Mouse (Mus musculus) neural tube, embryonic 13.5 days (tissue): ENCODE results near the gene Aldh1a3. TPM values are rescaled to one million over a fixed set of nuclear protein-coding genes. Genes with fewer than 3 reads are reported as not detected.

Experiments used
- ATAC-seq: fragments of 200-750 bp; cut with Nextera tagmentation; 2 replicates; pipeline ENCODE4 v1.8.0; 2017; ENCODE audit warnings: low read depth, mild to moderate bottlenecking, moderate TSS enrichment, moderate library complexity
- H3K27ac ChIP-seq: fragments of 300-500 bp; sonication (generic); replicated peaks from 2 replicates; pipeline ENCODE4 v1.5.1; 2015; ENCODE audit warnings: moderate library complexity, mild to moderate bottlenecking, inconsistent platforms
- H3K27me3 ChIP-seq: fragments of 300-500 bp; sonication (generic); 2 replicates; pipeline ENCODE4 v1.6.1; 2015; ENCODE audit warnings: mild to moderate bottlenecking, inconsistent platforms
- H3K36me3 ChIP-seq: fragments of 300-500 bp; sonication (generic); 2 replicates; pipeline ENCODE4 v1.6.1; 2015; ENCODE audit warnings: mild to moderate bottlenecking, inconsistent platforms
- H3K4me1 ChIP-seq: fragments of 300-500 bp; sonication (generic); replicated peaks from 2 replicates; pipeline ENCODE4 v1.6.1; 2015; ENCODE audit warnings: inconsistent platforms
- H3K4me2 ChIP-seq: fragments of 300-500 bp; sonication (generic); 2 replicates; pipeline ENCODE4 v1.6.1; 2015; ENCODE audit warnings: inconsistent platforms, mild to moderate bottlenecking, moderate library complexity
- H3K4me3 ChIP-seq: fragments of 300-500 bp; sonication (generic); 2 replicates; pipeline ENCODE4 v1.5.1; 2015; ENCODE audit warnings: mild to moderate bottlenecking, inconsistent platforms
- H3K9ac ChIP-seq: fragments of 300-500 bp; sonication (generic); 2 replicates; pipeline ENCODE4 v1.6.1; 2015; ENCODE audit warnings: moderate library complexity, mild to moderate bottlenecking, inconsistent platforms
- H3K9me3 ChIP-seq: fragments of 300-500 bp; sonication (generic); 2 replicates; pipeline ENCODE4 v1.6.1; 2016; ENCODE audit warnings: inconsistent platforms
- WGBS: fragments of 180-500 bp; shearing (Covaris S2); methylation state at CpG from one replicate; pipeline ENCODE4 v1.1.7; 2015; 5-methylcytosine and 5-hydroxymethylcytosine counted together
- polyA plus RNA-seq: library from polyadenylated mRNA; unstranded; fragments of >200 nt; fragmentation: Nextera tagmentation; extraction: Ambion mirVana; gene quantifications from 2 replicates; pipeline ENCODE4 v1.2.1, GENCODE M21; 2015

The Aldh1a3 gene
- polyA plus RNA-seq, 1 experiment from 2014 or later, result 1.5 TPM

DNA sequence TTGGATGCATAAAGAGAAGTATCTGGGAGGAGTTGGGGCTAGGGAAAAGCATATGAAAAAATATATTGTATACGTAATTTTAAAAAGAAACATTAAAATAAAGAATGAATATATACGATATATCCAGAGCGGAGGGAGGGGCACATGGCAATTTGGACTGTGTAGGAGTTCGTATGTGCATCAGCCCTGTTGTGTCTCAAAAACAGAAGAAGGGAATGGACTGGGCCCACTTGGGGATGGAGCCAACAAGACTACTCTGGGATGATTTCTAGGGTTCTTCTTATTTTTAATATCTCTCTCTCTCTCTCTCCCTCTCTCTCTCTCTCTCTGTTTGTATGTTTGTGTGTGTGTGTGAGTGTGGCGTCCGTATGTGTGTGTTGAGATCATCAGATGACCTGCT lies 40.9 kb downstream of the Aldh1a3 start:
- peaks cover 26% of the 10 kb centered on the region for H3K27me3 ChIP-seq
- H3K4me3 ChIP-seq, result no peak overlapping the region
- H3K4me1 ChIP-seq, result peaks cover 21% of the 10 kb centered on the region
- no peaks in the 10 kb centered on the region for H3K36me3 ChIP-seq
- H3K9me3 ChIP-seq, result no peaks in the 10 kb centered on the region
- ATAC-seq, result no peak
- WGBS, result 95% methylated on average over 6 of the region's 6 CpGs
- no peak overlapping the region for H3K27ac ChIP-seq
- H3K4me2 ChIP-seq, result no peak overlapping the region
- no peak overlapping the region for H3K9ac ChIP-seq

DNA sequence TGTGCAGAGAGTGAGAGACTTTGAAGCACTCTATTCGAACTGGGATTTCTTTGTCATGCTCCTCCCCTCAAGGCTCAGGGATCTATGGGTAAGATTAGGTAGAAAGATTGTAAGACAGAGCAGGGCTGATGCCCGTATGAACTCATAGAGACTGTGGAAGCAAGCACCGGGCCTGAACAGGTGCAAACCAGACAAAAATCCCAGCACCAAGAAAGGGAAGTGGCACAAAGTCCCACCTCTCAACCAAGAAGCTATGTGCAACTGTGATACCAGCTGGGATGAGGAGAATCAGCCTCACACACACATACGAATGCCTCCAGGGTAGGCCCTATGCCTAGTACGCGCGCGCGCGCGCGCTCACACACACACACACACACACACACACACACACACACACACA lies 41.5 kb downstream of the Aldh1a3 start:
- H3K36me3 ChIP-seq, result no peaks in the 10 kb centered on the region
- no peak for ATAC-seq
- H3K9ac ChIP-seq, result no peak overlapping the region
- no peaks in the 10 kb centered on the region for H3K9me3 ChIP-seq
- peaks cover 21% of the 10 kb centered on the region for H3K4me1 ChIP-seq
- WGBS, result 92% methylated on average over 9 of the region's 12 CpGs
- H3K4me2 ChIP-seq, result no peak overlapping the region
- peaks cover 26% of the 10 kb centered on the region for H3K27me3 ChIP-seq
- no peak overlapping the region for H3K4me3 ChIP-seq
- H3K27ac ChIP-seq, result no peak overlapping the region

DNA sequence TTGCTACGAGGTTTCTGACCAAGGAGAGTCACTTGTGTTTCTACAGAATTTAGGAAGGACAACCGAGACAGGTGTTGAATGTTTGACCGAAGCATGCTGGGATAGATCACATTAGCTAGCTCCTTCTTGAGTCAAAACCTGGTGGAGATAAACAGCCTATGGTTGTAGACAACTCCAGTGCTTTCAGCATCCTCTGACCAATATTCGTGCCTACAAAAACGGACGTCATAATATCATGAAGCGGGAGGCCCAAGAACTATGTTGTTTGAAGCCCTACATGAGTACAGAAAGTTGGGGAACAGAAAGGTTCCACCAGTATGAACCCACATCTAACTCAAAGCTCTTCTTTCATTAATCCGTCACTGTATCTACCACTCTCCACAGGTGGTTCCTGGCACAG lies 42.4 kb downstream of the Aldh1a3 start:
- Histone ChIP-seq H3K9ac (no peak overlapping the region), H3K9me3 (no peaks in the 10 kb centered on the region), H3K4me2 (no peak overlapping the region), H3K27ac (no peak overlapping the region), H3K4me3 (no peak overlapping the region), H3K27me3 (peaks cover 26% of the 10 kb centered on the region), H3K4me1 (peaks cover 21% of the 10 kb centered on the region), H3K36me3 (no peaks in the 10 kb centered on the region)
- 92% methylated on average over 8 of the region's 8 CpGs for WGBS
- no peak for ATAC-seq

DNA sequence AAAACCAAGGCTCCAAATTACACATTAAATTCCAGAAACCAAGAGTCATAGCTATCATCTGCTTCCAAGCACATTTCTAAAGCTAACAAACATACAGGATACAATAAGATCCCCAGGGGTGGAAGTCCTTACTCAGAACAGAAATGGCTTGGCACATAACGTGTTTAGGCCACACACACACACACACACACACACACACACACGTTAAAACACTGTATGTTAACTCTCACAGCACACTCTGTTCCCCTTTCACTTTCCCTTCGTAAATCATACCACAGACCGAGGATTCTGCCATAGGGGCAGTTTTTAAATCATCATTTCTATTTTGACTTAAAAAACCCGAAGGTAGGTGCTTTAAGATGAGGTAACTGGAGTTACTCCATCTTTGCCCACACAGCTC lies 43.1 kb downstream of the Aldh1a3 start:
- H3K27me3 ChIP-seq, result peaks cover 26% of the 10 kb centered on the region
- WGBS, result 68% methylated on average over 5 of the region's 5 CpGs

DNA sequence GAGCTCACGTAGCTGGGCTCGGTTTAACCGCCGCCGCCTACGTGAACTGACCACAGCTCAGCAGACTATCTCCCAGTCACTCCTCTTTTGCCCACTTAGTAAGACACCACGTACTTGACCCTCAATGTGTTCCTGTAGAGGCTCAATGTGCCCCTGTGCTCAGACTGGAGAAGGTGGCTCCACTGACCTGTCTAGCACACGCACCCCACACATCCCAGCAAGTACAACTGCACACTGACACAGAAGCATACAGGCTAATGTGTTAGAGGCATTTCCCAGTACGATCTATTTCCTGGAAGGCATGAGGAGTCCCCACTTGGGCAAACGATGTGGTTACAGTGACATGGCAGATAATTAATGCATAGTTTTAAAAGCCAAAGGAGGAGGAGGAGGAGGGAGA lies 50.8 kb downstream of the Aldh1a3 start:
- Histone ChIP-seq H3K27ac (no peak overlapping the region), H3K4me1 (no peaks in the 10 kb centered on the region), H3K4me3 (no peak overlapping the region), H3K27me3 (no peaks in the 10 kb centered on the region), H3K4me2 (no peak overlapping the region), H3K36me3 (no peaks in the 10 kb centered on the region), H3K9me3 (no peaks in the 10 kb centered on the region), H3K9ac (no peak overlapping the region)
- WGBS, result 86% methylated on average over 10 of the region's 10 CpGs
- ATAC-seq, result no peak

More for the DNA sequence above, 43.1 kb downstream of the Aldh1a3 start:
- Histone ChIP-seq H3K4me2 (no peak overlapping the region), H3K9me3 (no peaks in the 10 kb centered on the region), H3K27ac (no peak overlapping the region), H3K4me3 (no peak overlapping the region), H3K36me3 (no peaks in the 10 kb centered on the region), H3K4me1 (peaks cover 21% of the 10 kb centered on the region), H3K9ac (no peak overlapping the region)
- ATAC-seq, result no peak

DNA sequence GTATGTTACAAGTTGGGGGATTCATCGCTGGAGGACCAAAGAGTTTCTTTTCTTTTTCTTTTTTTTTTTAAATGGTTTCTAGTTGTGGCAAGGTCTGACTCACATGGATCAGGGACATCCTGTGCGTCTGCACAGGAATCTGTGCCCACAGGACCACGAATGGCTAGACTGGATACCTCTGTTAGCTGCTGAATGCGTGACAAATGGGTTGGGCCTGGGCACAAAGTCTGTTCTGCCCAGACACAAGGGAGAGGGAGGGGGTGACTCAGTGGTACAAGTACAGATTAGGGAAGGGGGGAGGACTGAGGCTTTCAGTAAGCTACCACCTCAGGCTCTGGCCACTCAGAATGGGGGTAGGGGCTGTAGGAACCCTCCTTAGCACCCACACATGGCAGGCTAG lies 51.6 kb downstream of the Aldh1a3 start:
- no peaks in the 10 kb centered on the region for H3K27me3 ChIP-seq
- no peaks in the 10 kb centered on the region for H3K36me3 ChIP-seq
- H3K27ac ChIP-seq, result no peak overlapping the region
- no peak overlapping the region for H3K4me2 ChIP-seq
- H3K4me1 ChIP-seq, result no peaks in the 10 kb centered on the region
- no peak overlapping the region for H3K9ac ChIP-seq
- no peak overlapping the region for H3K4me3 ChIP-seq
- 86% methylated on average over 4 of the region's 4 CpGs for WGBS
- no peak for ATAC-seq
- H3K9me3 ChIP-seq, result no peaks in the 10 kb centered on the region

DNA sequence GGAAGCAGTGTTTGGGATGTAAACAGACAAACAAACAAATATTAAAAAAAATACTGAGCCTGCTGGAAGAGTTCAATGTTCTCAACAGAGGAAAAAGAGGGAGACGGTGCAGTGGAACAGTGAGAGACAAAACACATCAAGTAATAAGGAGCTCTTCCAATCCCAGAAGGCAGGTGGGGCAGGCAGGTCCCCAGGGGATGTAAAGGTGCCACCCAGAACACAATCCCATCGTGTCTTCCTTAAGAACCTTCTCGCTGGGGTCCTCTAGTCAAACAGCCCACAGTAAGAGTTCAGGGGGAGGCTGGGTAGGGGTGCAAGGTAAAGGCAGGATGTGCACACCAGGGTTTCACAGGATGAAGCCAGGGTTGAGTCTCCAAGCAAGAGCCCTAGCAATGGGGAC lies 53.9 kb downstream of the Aldh1a3 start:
- no peaks in the 10 kb centered on the region for H3K4me1 ChIP-seq
- WGBS, result 92% methylated on average over 3 of the region's 3 CpGs
- ATAC-seq, result no peak

DNA sequence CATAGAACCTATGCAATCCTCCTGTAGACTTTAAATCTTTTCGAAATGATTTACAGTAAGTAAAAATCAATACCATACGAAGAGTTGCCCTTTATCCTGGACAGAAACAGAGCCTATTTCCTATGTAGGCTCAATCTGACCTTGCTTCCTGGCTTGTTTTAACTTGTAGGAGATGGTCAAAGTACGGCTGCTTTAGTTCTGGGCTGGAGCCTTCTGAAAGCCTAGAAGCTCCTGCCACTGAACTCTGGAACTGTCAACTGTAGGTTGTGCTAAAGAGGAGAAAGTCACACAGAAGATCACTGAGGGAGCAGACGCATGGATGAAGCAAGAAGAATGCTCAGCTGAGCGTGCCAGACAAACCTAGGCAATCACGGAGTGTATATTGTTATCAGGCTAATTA lies 56.3 kb downstream of the Aldh1a3 start:
- no peak overlapping the region for H3K9ac ChIP-seq
- H3K27ac ChIP-seq, result no peak overlapping the region
- ATAC-seq, result no peak
- H3K4me1 ChIP-seq, result no peaks in the 10 kb centered on the region
- H3K27me3 ChIP-seq, result no peaks in the 10 kb centered on the region
- WGBS, result 86% methylated on average over 6 of the region's 6 CpGs
- no peaks in the 10 kb centered on the region for H3K36me3 ChIP-seq
- no peaks in the 10 kb centered on the region for H3K9me3 ChIP-seq
- no peak overlapping the region for H3K4me3 ChIP-seq
- H3K4me2 ChIP-seq, result no peak overlapping the region

More for the DNA sequence above, 53.9 kb downstream of the Aldh1a3 start:
- H3K27me3 ChIP-seq, result no peaks in the 10 kb centered on the region
- H3K9me3 ChIP-seq, result no peaks in the 10 kb centered on the region
- H3K4me2 ChIP-seq, result no peak overlapping the region
- H3K9ac ChIP-seq, result no peak overlapping the region
- H3K4me3 ChIP-seq, result no peak overlapping the region
- H3K27ac ChIP-seq, result no peak overlapping the region
- H3K36me3 ChIP-seq, result no peaks in the 10 kb centered on the region

DNA sequence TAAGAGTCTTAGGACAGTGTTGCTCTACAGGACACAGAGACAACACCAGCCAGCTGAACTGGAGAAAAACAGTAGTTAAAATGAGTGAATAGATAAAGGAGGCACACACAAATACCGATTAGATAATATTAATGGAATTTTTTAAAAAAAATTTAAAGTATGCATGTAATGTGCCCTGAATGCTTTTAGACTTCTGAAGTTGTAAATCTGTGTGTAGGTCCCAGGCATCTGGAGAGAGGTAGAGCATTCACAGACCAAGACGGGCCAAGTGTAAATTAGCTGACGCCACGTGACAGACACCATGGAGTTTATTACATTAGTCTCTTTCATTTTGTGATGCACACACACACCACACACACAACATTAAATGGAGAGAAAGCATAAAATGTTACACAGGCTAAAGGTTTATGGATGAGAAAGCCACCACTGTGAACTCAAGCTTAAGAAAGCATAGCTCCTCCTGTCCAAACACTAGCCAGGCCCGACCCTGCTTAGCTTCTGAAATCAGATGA lies 57.3 kb downstream of the Aldh1a3 start:
- Histone ChIP-seq H3K9ac (no peak overlapping the region), H3K4me3 (no peak overlapping the region), H3K27ac (no peak overlapping the region), H3K4me2 (no peak overlapping the region), H3K9me3 (no peaks in the 10 kb centered on the region), H3K27me3 (no peaks in the 10 kb centered on the region), H3K4me1 (no peaks in the 10 kb centered on the region), H3K36me3 (no peaks in the 10 kb centered on the region)
- 72% methylated on average over 5 of the region's 5 CpGs for WGBS
- ATAC-seq, result no peak

DNA sequence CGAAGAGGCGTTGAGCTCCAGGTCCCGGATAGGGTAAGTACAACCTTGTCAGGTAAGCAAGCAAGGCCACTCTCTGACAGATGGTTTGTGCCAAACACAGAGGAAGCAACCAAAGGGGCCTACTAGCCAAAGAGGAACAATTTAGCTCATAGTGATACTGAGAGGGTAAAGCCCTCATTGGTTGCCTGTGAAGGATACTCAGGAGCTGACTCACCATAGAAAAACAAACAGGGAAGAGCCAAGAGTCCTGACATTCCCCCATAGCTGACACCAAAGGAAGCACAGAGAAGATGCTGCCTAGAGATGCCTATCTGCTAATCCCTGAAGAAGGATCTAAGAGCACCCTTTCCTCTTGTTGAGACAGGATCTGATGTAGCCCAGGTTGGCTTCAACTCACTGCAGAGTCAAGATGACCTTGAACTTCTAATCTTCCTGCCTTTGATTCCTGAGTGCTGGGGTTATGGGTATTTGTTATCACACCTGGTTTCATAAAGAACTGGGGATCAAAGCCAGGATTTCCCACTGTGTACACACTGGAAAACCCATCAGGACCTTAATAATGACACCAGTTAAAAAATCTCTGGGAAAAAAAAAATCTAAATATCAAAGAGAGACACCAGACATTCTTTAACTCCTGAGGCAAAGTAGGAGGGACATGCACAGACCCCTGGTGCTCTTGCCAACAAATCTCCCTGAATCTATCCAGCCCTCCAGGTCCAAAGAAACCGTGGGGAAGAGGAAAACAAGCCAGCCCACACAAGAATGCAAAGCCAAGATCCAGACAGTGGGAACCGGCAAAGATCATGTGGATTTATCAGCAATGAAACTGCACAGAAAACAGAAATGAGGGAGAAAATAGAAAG lies 58.0 kb downstream of the Aldh1a3 start:
- H3K4me2 ChIP-seq, result no peak overlapping the region

DNA sequence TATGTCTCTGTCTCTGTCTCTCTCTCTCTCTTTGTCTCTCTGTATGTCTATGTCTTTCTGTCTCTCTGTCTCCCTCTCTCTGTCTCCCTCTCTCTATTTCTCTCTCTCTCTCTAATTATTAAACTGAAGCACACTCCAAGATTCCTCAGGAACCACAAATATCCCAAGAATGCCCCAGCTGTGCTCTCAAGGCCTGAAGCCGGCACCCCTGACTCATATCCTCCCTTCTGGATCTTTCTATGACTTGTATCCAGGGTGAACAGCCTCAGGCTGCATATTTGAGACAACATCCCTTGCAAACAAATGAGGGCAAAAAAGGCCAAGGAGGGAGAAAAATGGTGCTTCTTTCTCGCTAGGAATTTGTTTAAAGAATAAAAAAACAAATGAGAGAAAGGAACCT lies 61.4 kb downstream of the Aldh1a3 start, which contains the start of gene Gm10974:
Gm10974 (plus strand) TSS at position 2 of the 400 bp plus-strand sequence.
- no peaks in the 10 kb centered on the region for H3K36me3 ChIP-seq
- no peaks in the 10 kb centered on the region for H3K27me3 ChIP-seq
- no peaks in the 10 kb centered on the region for H3K4me1 ChIP-seq
- H3K4me3 ChIP-seq, result no peak within 1 kb of the TSS
- no peak within 1 kb of the TSS for H3K9ac ChIP-seq
- ATAC-seq, result no peak
- no peak within 1 kb of the TSS for H3K27ac ChIP-seq
- no peak within 1 kb of the TSS for H3K4me2 ChIP-seq
- 61% methylated on average over 2 of the region's 2 CpGs for WGBS
- H3K9me3 ChIP-seq, result peaks cover 10% of the 10 kb centered on the region

More for the DNA sequence above, 58.0 kb downstream of the Aldh1a3 start:
- Histone ChIP-seq H3K9me3 (no peaks in the 10 kb centered on the region), H3K4me1 (no peaks in the 10 kb centered on the region), H3K36me3 (no peaks in the 10 kb centered on the region), H3K27me3 (no peaks in the 10 kb centered on the region), H3K27ac (no peak overlapping the region), H3K4me3 (no peak overlapping the region), H3K9ac (no peak overlapping the region)
- ATAC-seq, result no peak
- WGBS, result 77% methylated on average over 5 of the region's 5 CpGs

DNA sequence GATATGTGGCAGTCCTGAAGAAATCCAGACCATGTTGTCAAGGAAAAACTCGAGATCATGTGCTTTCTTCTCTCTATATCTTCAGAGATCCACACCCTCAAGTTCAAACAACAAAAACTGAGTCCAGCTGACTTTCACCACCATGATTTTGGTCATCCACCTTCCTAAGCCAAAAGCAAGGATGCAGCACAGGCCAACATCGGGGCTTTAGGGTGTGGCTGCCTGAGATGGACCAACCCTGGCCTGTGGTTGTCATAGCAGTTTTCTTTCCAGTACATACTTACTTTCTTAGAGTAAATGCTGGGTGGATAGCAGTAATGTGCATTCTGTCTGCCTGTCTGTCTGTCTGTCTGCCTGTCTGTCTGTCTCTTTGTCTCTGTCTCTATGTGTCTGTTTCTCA lies 61.9 kb downstream of the Aldh1a3 start:
- Histone ChIP-seq H3K36me3 (no peaks in the 10 kb centered on the region), H3K27me3 (no peaks in the 10 kb centered on the region), H3K4me3 (no peak overlapping the region), H3K9me3 (peaks cover 10% of the 10 kb centered on the region), H3K27ac (no peak overlapping the region), H3K4me2 (no peak overlapping the region), H3K4me1 (no peaks in the 10 kb centered on the region), H3K9ac (no peak overlapping the region)
- 87% methylated on average over 2 of the region's 2 CpGs for WGBS
- ATAC-seq, result no peak

DNA sequence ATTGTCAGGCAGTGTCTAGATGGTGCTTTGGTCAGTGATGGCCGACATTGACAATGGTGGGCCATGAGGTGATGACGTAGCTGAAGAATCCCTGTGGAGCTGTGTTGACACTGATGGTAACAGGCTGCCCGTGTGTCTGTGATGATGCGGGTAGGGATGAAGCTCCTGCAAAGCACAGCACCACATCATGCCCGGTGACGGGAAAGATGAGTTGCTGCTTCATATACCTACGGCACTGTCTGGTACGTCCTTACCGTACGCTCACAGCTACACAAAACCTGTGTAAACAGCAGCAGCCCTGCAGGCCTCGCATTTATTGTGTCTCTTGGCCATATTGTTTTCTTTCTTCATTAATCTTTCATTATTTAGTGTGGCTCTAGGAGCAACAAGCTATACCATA lies 62.8 kb downstream of the Aldh1a3 start:
- no peaks in the 10 kb centered on the region for H3K4me1 ChIP-seq
- H3K4me3 ChIP-seq, result no peak overlapping the region
- H3K27ac ChIP-seq, result no peak overlapping the region
- no peak overlapping the region for H3K9ac ChIP-seq
- ATAC-seq, result no peak
- 93% methylated on average over 11 of the region's 11 CpGs for WGBS
- H3K36me3 ChIP-seq, result no peaks in the 10 kb centered on the region
- no peaks in the 10 kb centered on the region for H3K27me3 ChIP-seq
- H3K9me3 ChIP-seq, result peaks cover 10% of the 10 kb centered on the region
- no peak overlapping the region for H3K4me2 ChIP-seq
